Mouse (Mus musculus): ENCODE results near the gene Ogn. TPM values are rescaled to one million over a fixed set of nuclear protein-coding genes. Genes with fewer than 3 reads are reported as not detected.
A peak's percentile ranks its signal among the peaks of the same experiment; 100 is the strongest.

Gene Ogn
- polyA plus RNA-seq, 1 experiment from 2014 or later: 17.1 TPM

DNA sequence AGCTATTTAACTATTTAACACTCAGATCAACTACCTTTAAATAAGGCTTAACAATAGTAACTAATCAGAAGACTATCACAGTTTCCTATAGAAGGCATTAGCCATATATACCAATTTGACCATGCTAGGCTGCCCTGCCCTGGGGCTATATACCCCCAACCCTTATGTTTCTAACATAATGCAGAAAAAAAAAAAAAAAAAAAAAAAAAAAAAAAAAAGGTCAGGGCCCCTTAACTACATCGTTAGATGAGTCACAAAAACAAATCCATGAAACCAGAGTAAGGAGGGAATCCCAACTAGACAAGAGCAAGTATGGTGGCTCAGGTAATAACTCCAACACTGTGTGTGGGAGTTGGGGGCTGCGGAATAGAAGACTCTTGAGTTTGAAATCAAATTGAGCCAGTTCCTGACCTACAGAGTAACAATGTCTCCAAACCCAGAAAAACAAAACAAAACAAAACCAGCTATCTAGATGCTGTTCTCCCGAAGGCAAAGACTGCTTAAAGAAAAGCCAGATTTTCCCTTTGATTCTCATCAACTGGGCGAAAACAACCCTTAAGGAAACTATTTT is 44.0 kb downstream of the Ogn start:
- 1% methylated on average over 4 of the region's 4 CpGs for WGBS
- Histone ChIP-seq H3K27ac (replicated peaks; ENCODE audit: low read depth, low read length) (no peak overlapping the region), H3K4me2 (ENCODE audit: low read depth, low read length) (peak overlapping the region; percentile 64)

DNA sequence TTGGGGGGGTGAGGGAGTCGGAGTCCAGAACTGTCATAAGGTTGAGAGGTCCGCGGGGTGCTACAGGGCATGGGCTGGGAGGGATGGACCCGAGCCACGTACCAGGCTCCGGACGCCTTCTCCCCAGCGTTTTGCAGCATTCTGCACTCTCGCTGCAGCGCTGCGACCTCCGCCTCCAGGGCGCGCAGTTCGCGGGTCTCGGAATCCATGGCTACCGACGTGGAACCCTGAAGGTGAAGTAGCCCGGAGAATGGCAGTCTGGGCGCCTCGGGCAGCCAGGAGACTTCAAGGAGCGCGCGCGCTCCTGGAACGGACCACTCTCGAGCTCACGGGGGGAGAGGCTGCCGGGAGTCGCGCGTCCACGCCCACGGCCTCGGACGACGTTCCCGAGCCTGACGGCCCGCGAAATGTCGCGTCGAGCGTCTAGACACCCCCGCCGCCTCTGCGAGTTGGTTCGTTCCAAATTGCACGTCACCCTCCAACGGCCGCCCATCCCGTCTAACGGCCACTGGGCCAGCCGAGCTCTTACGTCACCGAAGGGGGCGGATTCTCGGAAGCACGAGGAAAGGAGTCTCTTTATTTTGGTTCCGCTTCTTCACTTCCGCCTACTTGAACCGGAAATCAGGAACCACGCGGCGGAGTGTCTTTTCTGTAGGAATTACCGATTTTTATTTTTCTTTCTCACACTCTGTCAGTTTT is 44.8 kb downstream of the Ogn start, which contains the start of the genes Cenpp and Nol8:
Gene Cenpp (minus strand): TSS at position 305 of the 699 bp plus-strand sequence.
Gene Nol8 (plus strand): TSS at position 598 of the 699 bp plus-strand sequence.
- DNase-seq (ENCODE audit: low spot score) (peak; percentile 99), ATAC-seq (replicated peaks; ENCODE audit: insufficient number of reproducible peaks, low FRiP score, low TSS enrichment, low read depth) (peak; percentile 98)
- Histone ChIP-seq H3K9ac (replicated peaks; ENCODE audit: low read length) (peak within 1 kb of the TSS; percentile 67), H3K4me1 (ENCODE audit: control insufficient read depth, insufficient read depth, low read length) (no peaks in the 10 kb centered on the region), H3K27ac (replicated peaks; ENCODE audit: low read depth, low read length) (no peak within 1 kb of the TSS), H3K36me3 (replicated peaks; ENCODE audit: control insufficient read depth, insufficient read depth, low read depth, low read length) (no peaks in the 10 kb centered on the region; the same call in 1 of the 2 replicates), H3K4me3 (ENCODE audit: low read depth, low read length) (peak within 1 kb of the TSS; percentile 78), H3K27me3 (ENCODE audit: control insufficient read depth, insufficient read depth, low read length) (no peaks in the 10 kb centered on the region), H3K9me3 (replicated peaks; ENCODE audit: control insufficient read depth, low read length) (no peaks in the 10 kb centered on the region), H3K4me2 (ENCODE audit: low read depth, low read length) (peak within 1 kb of the TSS; percentile 75)
- WGBS: under 1% methylated on average over 62 of the region's 68 CpGs

More for the DNA sequence above, 44.0 kb downstream of the Ogn start:
- Histone ChIP-seq H3K4me1 (ENCODE audit: control insufficient read depth, insufficient read depth, low read length) (no peaks in the 10 kb centered on the region), H3K9me3 (replicated peaks; ENCODE audit: control insufficient read depth, low read length) (no peaks in the 10 kb centered on the region), H3K9ac (replicated peaks; ENCODE audit: low read length) (peak overlapping the region; percentile 67), H3K4me3 (ENCODE audit: low read depth, low read length) (peak overlapping the region; percentile 78), H3K27me3 (ENCODE audit: control insufficient read depth, insufficient read depth, low read length) (no peaks in the 10 kb centered on the region), H3K36me3 (replicated peaks; ENCODE audit: control insufficient read depth, insufficient read depth, low read depth, low read length) (no peaks in the 10 kb centered on the region)
- DNase-seq (ENCODE audit: low spot score) (no peak), ATAC-seq (replicated peaks; ENCODE audit: insufficient number of reproducible peaks, low FRiP score, low TSS enrichment, low read depth) (no peak)

DNA sequence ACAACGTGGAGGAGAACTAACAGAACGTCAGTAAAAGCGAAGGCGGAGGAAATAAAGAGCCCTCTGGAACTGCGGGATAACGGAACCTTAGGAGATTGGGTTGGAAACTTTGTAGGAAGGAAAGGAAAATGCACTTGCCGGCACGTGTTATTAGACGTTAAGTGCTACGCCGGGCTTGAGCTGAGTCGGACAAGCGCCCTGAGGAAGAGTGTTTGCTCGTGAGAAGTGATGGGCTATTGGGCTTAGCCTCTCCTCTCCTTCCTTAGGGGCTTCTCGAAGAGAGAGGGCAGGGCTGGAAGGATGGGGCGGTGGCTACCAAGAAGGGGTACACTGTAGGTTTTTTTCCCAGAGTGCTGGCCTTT is 45.3 kb downstream of the Ogn start:
- Histone ChIP-seq H3K9me3 (replicated peaks; ENCODE audit: control insufficient read depth, low read length) (no peaks in the 10 kb centered on the region), H3K4me1 (ENCODE audit: control insufficient read depth, insufficient read depth, low read length) (no peaks in the 10 kb centered on the region), H3K36me3 (replicated peaks; ENCODE audit: control insufficient read depth, insufficient read depth, low read depth, low read length) (no peaks in the 10 kb centered on the region; the same call in 1 of the 2 replicates), H3K27me3 (ENCODE audit: control insufficient read depth, insufficient read depth, low read length) (no peaks in the 10 kb centered on the region), H3K9ac (replicated peaks; ENCODE audit: low read length) (peak overlapping the region; percentile 58), H3K27ac (replicated peaks; ENCODE audit: low read depth, low read length) (no peak overlapping the region), H3K4me2 (ENCODE audit: low read depth, low read length) (peak overlapping the region; percentile 75), H3K4me3 (ENCODE audit: low read depth, low read length) (peak overlapping the region; percentile 78)
- under 1% methylated on average over 16 of the region's 16 CpGs for WGBS
- DNase-seq (ENCODE audit: low spot score) (no peak), ATAC-seq (replicated peaks; ENCODE audit: insufficient number of reproducible peaks, low FRiP score, low TSS enrichment, low read depth) (peak; percentile 72)

Other genes starting within 250 kb of the Ogn start
- 13.5 and 14.9 TPM in 2 replicates for gene Ippk, start 186.8 kb upstream of the Ogn start, polyA plus RNA-seq (2014; fragmentation: Nextera tagmentation; extraction: Ambion mirVana)
- 0.60 and 0.70 TPM in 2 replicates for gene Tes3-ps, start 114.7 kb upstream of the Ogn start, polyA plus RNA-seq (2014; fragmentation: Nextera tagmentation; extraction: Ambion mirVana)
- gene Ecm2, start 103.2 kb upstream of the Ogn start, polyA plus RNA-seq (2014; fragmentation: Nextera tagmentation; extraction: Ambion mirVana): 0.13 and 0.39 TPM in 2 replicates
- gene Aspn, start 63.6 kb upstream of the Ogn start, polyA plus RNA-seq (2014; fragmentation: Nextera tagmentation; extraction: Ambion mirVana): 0.46 and 0.82 TPM in 2 replicates
- gene Omd, start 25.6 kb upstream of the Ogn start, polyA plus RNA-seq (2014; fragmentation: Nextera tagmentation; extraction: Ambion mirVana): 0.73 and 0.86 TPM in 2 replicates
- gene Cenpp, start 44.7 kb downstream of the Ogn start, polyA plus RNA-seq (2014; fragmentation: Nextera tagmentation; extraction: Ambion mirVana): 38.3 and 47.1 TPM in 2 replicates
- gene Nol8, start 45.0 kb downstream of the Ogn start, polyA plus RNA-seq (2014; fragmentation: Nextera tagmentation; extraction: Ambion mirVana): 18.2 and 24.6 TPM in 2 replicates
- 96.1 and 98.0 TPM in 2 replicates for gene Iars, start 74.1 kb downstream of the Ogn start, polyA plus RNA-seq (2014; fragmentation: Nextera tagmentation; extraction: Ambion mirVana)
- not detected in 2 replicates for gene Gm30302, start 191.0 kb downstream of the Ogn start, polyA plus RNA-seq (2014; fragmentation: Nextera tagmentation; extraction: Ambion mirVana)